Mouse (Mus musculus) forebrain, embryonic 16.5 days (tissue): ENCODE measurements at regions not wholly inside any gene's neighbourhood (a gene's known extent, or its start where the extent isn't known, plus 50 kb on each side); places are given as distances from the start of the nearest gene placed in this dataset.
"Not testable (repeated sequence)": the region's sequence is repeated elsewhere in the genome, so short reads cannot be mapped to it uniquely, and the experiment has no call there.

Experiments used
- ATAC-seq: fragments of 200-750 bp; cut with Nextera tagmentation; 2 replicates; pipeline ENCODE4 v1.8.0; 2017; ENCODE audit warnings: mild to moderate bottlenecking, moderate library complexity
- H3K27ac ChIP-seq: fragments of 300-500 bp; sonication (generic); 2 replicates; pipeline ENCODE4 v1.5.1; 2014; ENCODE audit warnings: low read length, control low read depth
- H3K27me3 ChIP-seq: fragments of 300-500 bp; sonication (generic); replicated peaks from 2 replicates; pipeline ENCODE4 v1.6.1; 2014; ENCODE audit warnings: low read length; ENCODE audit not compliant: control insufficient read depth, insufficient read depth
- H3K36me3 ChIP-seq: fragments of 300-500 bp; sonication (generic); 2 replicates; pipeline ENCODE4 v1.6.1; 2014; ENCODE audit not compliant: control insufficient read depth, insufficient read depth
- H3K4me1 ChIP-seq: fragments of 300-500 bp; sonication (generic); replicated peaks from 2 replicates; pipeline ENCODE4 v1.6.1; 2014; ENCODE audit warnings: low read length; ENCODE audit not compliant: control insufficient read depth, insufficient read depth
- H3K4me2 ChIP-seq: fragments of 300-500 bp; sonication (generic); 2 replicates; pipeline ENCODE4 v1.6.1; 2014; ENCODE audit warnings: mild to moderate bottlenecking, low read length, control low read depth
- H3K4me3 ChIP-seq: fragments of 300-500 bp; sonication (generic); replicated peaks from 2 replicates; pipeline ENCODE4 v1.5.1; 2014; ENCODE audit warnings: mild to moderate bottlenecking, low read length, control low read depth
- H3K9ac ChIP-seq: fragments of 300-500 bp; sonication (generic); replicated peaks from 2 replicates; pipeline ENCODE4 v1.6.1; 2014; ENCODE audit warnings: low read depth, low read length, control low read depth
- H3K9me3 ChIP-seq: fragments of 300-500 bp; sonication (generic); 2 replicates; pipeline ENCODE4 v1.6.1; 2016; ENCODE audit warnings: low read length; ENCODE audit not compliant: control insufficient read depth
- WGBS: fragments of 180-500 bp; shearing (Covaris S2); extraction: QIAGEN DNeasy Blood & Tissue Kit; methylation state at CpG from one replicate; pipeline ENCODE4 v1.1.7; 2014; 5-methylcytosine and 5-hydroxymethylcytosine counted together

GRCm38 (mm10) chr2:116526203-116526602 lies 352.3 kb upstream of the Tmco5 start:
- H3K4me1 ChIP-seq, H3K27me3 ChIP-seq, ATAC-seq, H3K4me2 ChIP-seq, H3K4me3 ChIP-seq, H3K9me3 ChIP-seq, H3K27ac ChIP-seq, H3K9ac ChIP-seq, H3K36me3 ChIP-seq: not testable (repeated sequence)
- 94% methylated on average over 1 of the region's 3 CpGs for WGBS

DNA sequence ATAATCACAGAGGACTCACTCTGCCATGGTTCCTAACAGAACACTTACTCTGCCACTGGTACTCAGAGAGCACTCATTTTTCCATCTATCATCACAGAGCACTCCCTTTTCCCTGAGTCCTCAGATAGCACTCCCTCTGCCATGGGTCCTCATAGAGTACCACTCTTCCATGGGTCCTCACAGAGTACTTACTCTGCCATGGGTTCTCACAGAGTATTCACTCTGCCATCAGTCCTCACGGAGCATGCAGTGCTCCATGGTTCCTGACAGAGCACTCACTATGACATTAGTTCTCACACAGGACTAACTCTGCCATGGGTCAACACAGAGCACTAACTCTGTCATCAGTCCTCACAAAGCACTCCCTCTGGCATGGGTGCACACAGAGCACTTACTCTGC lies 342.0 kb upstream of the Tmco5 start:
- no peaks in the 10 kb centered on the region for H3K36me3 ChIP-seq
- no peaks in the 10 kb centered on the region for H3K4me1 ChIP-seq
- H3K27ac ChIP-seq, result no peak overlapping the region
- ATAC-seq, result no peak
- no peak overlapping the region for H3K4me3 ChIP-seq
- peaks cover 17% of the 10 kb centered on the region for H3K9me3 ChIP-seq
- 83% methylated on average over 1 of the region's 1 CpGs for WGBS
- no peak overlapping the region for H3K9ac ChIP-seq
- H3K27me3 ChIP-seq, result no peaks in the 10 kb centered on the region
- no peak overlapping the region for H3K4me2 ChIP-seq

- ATAC-seq, result no peak
Measured at GRCm38 (mm10) chr2:116559350-116559749, 319.1 kb upstream of the Tmco5 start.

GRCm38 (mm10) chr2:116583989-116584388 lies 294.5 kb upstream of the Tmco5 start:
- no peaks in the 10 kb centered on the region for H3K36me3 ChIP-seq
- H3K27me3 ChIP-seq, result no peaks in the 10 kb centered on the region
- no peak overlapping the region for H3K4me2 ChIP-seq
- H3K9ac ChIP-seq, result no peak overlapping the region
- WGBS, result 3% methylated on average over 2 of the region's 2 CpGs
- no peaks in the 10 kb centered on the region for H3K9me3 ChIP-seq
- H3K27ac ChIP-seq, result no peak overlapping the region
- no peaks in the 10 kb centered on the region for H3K4me1 ChIP-seq
- ATAC-seq, result no peak
- no peak overlapping the region for H3K4me3 ChIP-seq

More at GRCm38 (mm10) chr2:116559350-116559749, 319.1 kb upstream of the Tmco5 start:
- Histone ChIP-seq H3K36me3 (no peaks in the 10 kb centered on the region), H3K9me3 (no peaks in the 10 kb centered on the region), H3K4me3 (no peak overlapping the region), H3K4me2 (no peak overlapping the region), H3K4me1 (no peaks in the 10 kb centered on the region), H3K27ac (no peak overlapping the region), H3K27me3 (no peaks in the 10 kb centered on the region), H3K9ac (no peak overlapping the region)

- no peaks in the 10 kb centered on the region for H3K9me3 ChIP-seq
- H3K36me3 ChIP-seq, result no peaks in the 10 kb centered on the region
- no peaks in the 10 kb centered on the region for H3K4me1 ChIP-seq
- H3K27me3 ChIP-seq, result no peaks in the 10 kb centered on the region
- H3K9ac ChIP-seq, result no peak overlapping the region
- no peak overlapping the region for H3K27ac ChIP-seq
- H3K4me2 ChIP-seq, result no peak overlapping the region
- no peak overlapping the region for H3K4me3 ChIP-seq
- 79% methylated on average over 11 of the region's 11 CpGs for WGBS
- no peak for ATAC-seq
Measured at GRCm38 (mm10) chr2:116586203-116586959, 292.1 kb upstream of the Tmco5 start.

DNA sequence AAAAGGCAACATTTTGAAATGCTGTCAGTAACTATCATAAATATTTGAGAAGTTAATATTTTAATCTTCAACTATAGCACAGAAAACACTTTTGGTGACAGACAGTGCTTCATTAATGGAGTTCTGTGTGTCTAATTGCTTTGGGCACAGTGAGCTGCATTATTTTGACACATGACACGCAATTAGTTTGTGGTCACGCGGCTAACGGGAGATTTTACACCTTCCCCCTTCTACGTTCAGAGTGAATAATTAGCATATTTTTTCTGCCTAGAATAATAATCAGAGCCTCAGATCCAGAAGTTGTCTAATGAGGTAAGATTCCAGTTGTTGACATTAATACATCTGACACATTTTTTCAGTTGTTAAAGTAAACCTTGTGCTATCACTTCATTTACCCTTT lies 272.6 kb upstream of the Tmco5 start:
- 18% methylated on average over 5 of the region's 5 CpGs for WGBS
- Histone ChIP-seq H3K27ac (no peak overlapping the region), H3K27me3 (no peaks in the 10 kb centered on the region), H3K4me2 (no peak overlapping the region), H3K36me3 (no peaks in the 10 kb centered on the region), H3K9ac (no peak overlapping the region), H3K9me3 (no peaks in the 10 kb centered on the region), H3K4me3 (no peak overlapping the region), H3K4me1 (no peaks in the 10 kb centered on the region; the same call in 1 of the 2 replicates)
- ATAC-seq, result 0 out of 2 replicates have a peak, but pooled peaks have one; percentile 57

DNA sequence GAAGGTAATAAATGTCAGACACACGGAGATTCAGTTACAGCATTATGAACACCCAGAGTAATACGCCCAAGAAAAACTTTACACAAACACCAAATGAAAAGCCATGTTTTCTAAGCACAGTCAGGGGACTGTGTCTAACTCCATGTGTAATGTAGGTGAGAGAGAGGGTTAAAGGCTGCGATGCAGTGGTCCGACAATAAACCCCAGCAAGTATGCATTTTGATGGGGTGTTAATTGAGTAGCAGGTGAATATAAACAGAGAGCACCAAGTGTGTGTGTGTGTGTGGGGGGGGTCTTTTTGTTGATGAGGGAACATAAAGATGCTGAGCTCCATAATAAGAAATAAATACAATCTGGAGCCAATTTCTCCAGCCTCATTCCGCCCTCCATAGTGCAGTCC lies 238.6 kb upstream of the Tmco5 start:
- no peaks in the 10 kb centered on the region for H3K4me1 ChIP-seq
- WGBS, result 64% methylated on average over 5 of the region's 5 CpGs
- H3K4me3 ChIP-seq, result no peak overlapping the region
- no peak overlapping the region for H3K27ac ChIP-seq
- H3K4me2 ChIP-seq, result no peak overlapping the region
- no peak for ATAC-seq
- H3K36me3 ChIP-seq, result no peaks in the 10 kb centered on the region
- no peaks in the 10 kb centered on the region for H3K9me3 ChIP-seq
- H3K27me3 ChIP-seq, result no peaks in the 10 kb centered on the region
- H3K9ac ChIP-seq, result no peak overlapping the region

DNA sequence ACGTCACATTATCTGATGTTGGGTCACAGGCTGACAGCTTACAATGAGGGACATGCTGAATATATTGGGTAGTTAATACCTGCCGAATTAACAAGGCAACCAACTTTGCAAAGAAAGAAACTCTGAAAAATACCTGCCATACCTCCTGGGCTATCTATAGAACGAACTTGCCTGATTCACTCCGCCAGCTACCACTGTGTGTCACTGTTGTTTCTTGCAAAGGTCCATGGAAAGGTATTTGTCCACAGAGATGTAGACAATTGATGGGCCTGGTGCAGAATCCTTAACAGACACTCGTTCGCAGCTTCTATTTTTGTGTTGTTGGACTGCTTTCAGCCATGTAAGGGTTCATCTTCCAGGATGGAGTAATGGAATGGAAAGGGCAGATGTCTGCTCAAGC lies 226.4 kb upstream of the Tmco5 start:
- Histone ChIP-seq H3K4me1 (no peaks in the 10 kb centered on the region), H3K9ac (no peak overlapping the region), H3K36me3 (no peaks in the 10 kb centered on the region), H3K4me3 (no peak overlapping the region), H3K4me2 (no peak overlapping the region), H3K27ac (no peak overlapping the region), H3K27me3 (no peaks in the 10 kb centered on the region), H3K9me3 (no peaks in the 10 kb centered on the region)
- no peak for ATAC-seq
- 74% methylated on average over 6 of the region's 6 CpGs for WGBS

- no peak overlapping the region for H3K9ac ChIP-seq
- no peaks in the 10 kb centered on the region for H3K9me3 ChIP-seq
Measured at GRCm38 (mm10) chr2:116685756-116686155, 192.7 kb upstream of the Tmco5 start.

DNA sequence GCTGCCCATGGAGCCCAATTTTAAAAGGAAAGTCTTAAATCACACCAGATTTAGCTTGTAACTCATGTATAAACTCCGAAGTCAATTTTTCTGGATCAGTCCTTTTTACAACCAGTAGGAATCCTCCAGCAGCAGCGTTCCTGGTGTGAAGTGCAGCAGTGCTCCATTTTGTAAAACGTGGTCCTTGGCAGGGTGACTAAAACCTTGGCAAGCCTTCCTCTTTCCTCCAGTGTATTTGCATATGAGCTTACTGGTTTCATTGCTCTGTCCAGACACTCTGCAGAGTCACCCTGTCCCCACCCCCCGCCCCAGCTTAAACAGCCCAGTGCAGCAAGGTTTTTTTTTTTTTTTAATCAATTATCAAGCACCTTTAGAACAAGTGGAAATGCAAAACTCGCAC lies 180.9 kb upstream of the Tmco5 start:
- WGBS, result 45% methylated on average over 5 of the region's 5 CpGs

More at GRCm38 (mm10) chr2:116685756-116686155, 192.7 kb upstream of the Tmco5 start:
- WGBS, result 86% methylated on average over 4 of the region's 4 CpGs
- no peaks in the 10 kb centered on the region for H3K27me3 ChIP-seq
- no peaks in the 10 kb centered on the region for H3K36me3 ChIP-seq
- H3K27ac ChIP-seq, result no peak overlapping the region
- no peak for ATAC-seq
- H3K4me1 ChIP-seq, result no peaks in the 10 kb centered on the region
- H3K4me2 ChIP-seq, result no peak overlapping the region
- H3K4me3 ChIP-seq, result no peak overlapping the region

More for the DNA sequence above, 180.9 kb upstream of the Tmco5 start:
- ATAC-seq, result peak; percentile 58
- Histone ChIP-seq H3K27ac (no peak overlapping the region), H3K4me1 (no peaks in the 10 kb centered on the region; the same call in 1 of the 2 replicates), H3K9me3 (no peaks in the 10 kb centered on the region), H3K27me3 (no peaks in the 10 kb centered on the region), H3K36me3 (no peaks in the 10 kb centered on the region), H3K4me3 (no peak overlapping the region), H3K9ac (no peak overlapping the region), H3K4me2 (no peak overlapping the region)
